Mouse (Mus musculus) hindbrain, embryonic 11.5 days (tissue): Measurements from ENCODE around the gene Tmod1. TPM values are rescaled to one million over a fixed set of nuclear protein-coding genes. Genes with fewer than 3 reads are reported as not detected.

Experiments
- ATAC-seq: fragments of 200-750 bp; cut with Nextera tagmentation; 2 replicates; pipeline ENCODE4 v1.8.0; 2017; ENCODE audit warnings: mild to moderate bottlenecking, moderate TSS enrichment, moderate library complexity; ENCODE audit not compliant: low FRiP score
- DNase-seq: peaks from one replicate; pipeline ENCODE4 v3.0.0-alpha.2; 2015; ENCODE audit warnings: low spot score
- H3K27ac ChIP-seq: fragments of 300-500 bp; sonication (generic); 2 replicates; pipeline ENCODE4 v1.5.1; 2014; ENCODE audit warnings: mild to moderate bottlenecking, low read depth, low read length
- H3K27me3 ChIP-seq: fragments of 300-500 bp; sonication (generic); 2 replicates; pipeline ENCODE4 v1.6.1; 2014; ENCODE audit warnings: mild to moderate bottlenecking, low read length, moderate library complexity, mixed read lengths; ENCODE audit not compliant: control insufficient read depth, insufficient read depth
- H3K36me3 ChIP-seq: fragments of 300-500 bp; sonication (generic); 2 replicates; pipeline ENCODE4 v1.6.1; 2014; ENCODE audit warnings: mild to moderate bottlenecking, low read length, moderate library complexity, mixed read lengths; ENCODE audit not compliant: control insufficient read depth, insufficient read depth
- H3K4me1 ChIP-seq: fragments of 300-500 bp; sonication (generic); replicated peaks from 2 replicates; pipeline ENCODE4 v1.6.1; 2014; ENCODE audit warnings: low read length, mixed read lengths; ENCODE audit not compliant: control insufficient read depth, insufficient read depth
- H3K4me2 ChIP-seq: fragments of 300-500 bp; sonication (generic); replicated peaks from 2 replicates; pipeline ENCODE4 v1.6.1; 2014; ENCODE audit warnings: mild to moderate bottlenecking, low read depth, low read length
- H3K4me3 ChIP-seq: fragments of 300-500 bp; sonication (generic); 2 replicates; pipeline ENCODE4 v1.5.1; 2014; ENCODE audit warnings: low read depth, low read length
- H3K9ac ChIP-seq: fragments of 300-500 bp; sonication (generic); 2 replicates; pipeline ENCODE4 v1.6.1; 2014; ENCODE audit warnings: low read depth, low read length
- H3K9me3 ChIP-seq: fragments of 300-500 bp; sonication (generic); 2 replicates; pipeline ENCODE4 v1.6.1; 2016; ENCODE audit warnings: low read length; ENCODE audit not compliant: control insufficient read depth
- WGBS: fragments of 180-500 bp; shearing (Covaris S2); extraction: QIAGEN DNeasy Blood & Tissue Kit; methylation state at CpG from one replicate; pipeline ENCODE4 v1.1.7; 2014; 5-methylcytosine and 5-hydroxymethylcytosine counted together
- polyA plus RNA-seq: library from polyadenylated mRNA; unstranded; fragments of >200 nt; fragmentation: Nextera tagmentation; extraction: Ambion mirVana; gene quantifications from 2 replicates; pipeline ENCODE4 v1.2.1, GENCODE M21; 2014

The Tmod1 gene
- polyA plus RNA-seq, 1 experiment from 2014 or later, result 3.6 TPM

GRCm38 (mm10) chr4:46064961-46065360, 26.2 kb downstream of the Tmod1 start:
- no peak overlapping the region for H3K4me3 ChIP-seq
- H3K9ac ChIP-seq, result no peak overlapping the region
- no peak overlapping the region for H3K4me2 ChIP-seq
- 0 out of 2 replicates have a peak, but pooled peaks cover 2% of the 10 kb centered on the region for H3K4me1 ChIP-seq
- no peak for ATAC-seq
- DNase-seq, result no peak
- H3K27me3 ChIP-seq, result no peaks in the 10 kb centered on the region
- no peaks in the 10 kb centered on the region for H3K36me3 ChIP-seq
- H3K27ac ChIP-seq, result no peak overlapping the region
- no peaks in the 10 kb centered on the region for H3K9me3 ChIP-seq
- 71% methylated on average over 3 of the region's 3 CpGs for WGBS

- ATAC-seq, result no peak
- Histone ChIP-seq H3K4me3 (no peak overlapping the region), H3K27ac (no peak overlapping the region), H3K9ac (no peak overlapping the region), H3K4me2 (no peak overlapping the region), H3K4me1 (0 out of 2 replicates have a peak, but pooled peaks cover 2% of the 10 kb centered on the region), H3K9me3 (no peaks in the 10 kb centered on the region), H3K36me3 (no peaks in the 10 kb centered on the region), H3K27me3 (no peaks in the 10 kb centered on the region)
- DNase-seq, result no peak
- WGBS, result 80% methylated on average over 8 of the region's 8 CpGs
Observed at GRCm38 (mm10) chr4:46065695-46066340, 27.1 kb downstream of the Tmod1 start.

GRCm38 (mm10) chr4:46068060-46068459, 29.3 kb downstream of the Tmod1 start:
- Histone ChIP-seq H3K27ac (no peak overlapping the region), H3K4me2 (no peak overlapping the region), H3K4me1 (0 out of 2 replicates have a peak, but pooled peaks cover 2% of the 10 kb centered on the region), H3K27me3 (no peaks in the 10 kb centered on the region), H3K9me3 (no peaks in the 10 kb centered on the region), H3K4me3 (no peak overlapping the region), H3K36me3 (no peaks in the 10 kb centered on the region), H3K9ac (no peak overlapping the region)
- WGBS, result 88% methylated on average over 3 of the region's 3 CpGs
- no peak for ATAC-seq
- no peak for DNase-seq

- 40% methylated on average over 1 of the region's 1 CpGs for WGBS
- ATAC-seq, result no peak
- H3K27ac ChIP-seq, result no peak overlapping the region
Observed at GRCm38 (mm10) chr4:46068573-46068972, 29.8 kb downstream of the Tmod1 start.

GRCm38 (mm10) chr4:46069851-46070482, 31.2 kb downstream of the Tmod1 start:
- no peak overlapping the region for H3K4me2 ChIP-seq
- 71% methylated on average over 6 of the region's 6 CpGs for WGBS
- no peaks in the 10 kb centered on the region for H3K4me1 ChIP-seq
- H3K9me3 ChIP-seq, result no peaks in the 10 kb centered on the region
- DNase-seq (no peak), ATAC-seq (no peak)
- H3K36me3 ChIP-seq, result no peaks in the 10 kb centered on the region
- H3K27me3 ChIP-seq, result no peaks in the 10 kb centered on the region
- H3K9ac ChIP-seq, result no peak overlapping the region
- no peak overlapping the region for H3K4me3 ChIP-seq
- H3K27ac ChIP-seq, result no peak overlapping the region

More at GRCm38 (mm10) chr4:46068573-46068972, 29.8 kb downstream of the Tmod1 start:
- no peak for DNase-seq
- H3K27me3 ChIP-seq, result no peaks in the 10 kb centered on the region
- no peak overlapping the region for H3K4me3 ChIP-seq
- H3K9ac ChIP-seq, result no peak overlapping the region
- H3K4me2 ChIP-seq, result no peak overlapping the region
- H3K36me3 ChIP-seq, result no peaks in the 10 kb centered on the region
- H3K4me1 ChIP-seq, result 0 out of 2 replicates have a peak, but pooled peaks cover 2% of the 10 kb centered on the region
- H3K9me3 ChIP-seq, result no peaks in the 10 kb centered on the region

- ATAC-seq, result no peak
- 90% methylated on average over 6 of the region's 6 CpGs for WGBS
- H3K4me1 ChIP-seq, result no peaks in the 10 kb centered on the region
Observed at GRCm38 (mm10) chr4:46072631-46073030, 33.9 kb downstream of the Tmod1 start.

GRCm38 (mm10) chr4:46073736-46074135, 35.0 kb downstream of the Tmod1 start:
- DNase-seq (no peak), ATAC-seq (no peak)
- Histone ChIP-seq H3K36me3 (no peaks in the 10 kb centered on the region), H3K27ac (no peak overlapping the region), H3K4me3 (no peak overlapping the region), H3K9ac (no peak overlapping the region), H3K9me3 (no peaks in the 10 kb centered on the region), H3K27me3 (no peaks in the 10 kb centered on the region), H3K4me2 (no peak overlapping the region), H3K4me1 (no peaks in the 10 kb centered on the region)
- 67% methylated on average over 4 of the region's 4 CpGs for WGBS

More at GRCm38 (mm10) chr4:46072631-46073030, 33.9 kb downstream of the Tmod1 start:
- DNase-seq, result no peak
- no peaks in the 10 kb centered on the region for H3K9me3 ChIP-seq
- H3K9ac ChIP-seq, result no peak overlapping the region
- H3K4me3 ChIP-seq, result no peak overlapping the region
- no peaks in the 10 kb centered on the region for H3K36me3 ChIP-seq
- no peak overlapping the region for H3K27ac ChIP-seq
- H3K4me2 ChIP-seq, result no peak overlapping the region
- no peaks in the 10 kb centered on the region for H3K27me3 ChIP-seq

- ATAC-seq (no peak), DNase-seq (no peak)
- Histone ChIP-seq H3K9ac (no peak overlapping the region), H3K9me3 (no peaks in the 10 kb centered on the region), H3K27me3 (no peaks in the 10 kb centered on the region), H3K4me2 (no peak overlapping the region), H3K36me3 (no peaks in the 10 kb centered on the region), H3K4me3 (no peak overlapping the region), H3K4me1 (no peaks in the 10 kb centered on the region), H3K27ac (no peak overlapping the region)
- 88% methylated on average over 3 of the region's 3 CpGs for WGBS
Observed at GRCm38 (mm10) chr4:46075664-46076063, 36.9 kb downstream of the Tmod1 start.

- Histone ChIP-seq H3K36me3 (no peaks in the 10 kb centered on the region), H3K4me2 (no peak overlapping the region), H3K9me3 (no peaks in the 10 kb centered on the region), H3K4me1 (no peaks in the 10 kb centered on the region), H3K27me3 (no peaks in the 10 kb centered on the region), H3K9ac (no peak overlapping the region), H3K27ac (no peak overlapping the region), H3K4me3 (no peak overlapping the region)
- WGBS, result 82% methylated on average over 2 of the region's 2 CpGs
- DNase-seq (no peak), ATAC-seq (no peak)
Observed at GRCm38 (mm10) chr4:46076892-46077291, 38.2 kb downstream of the Tmod1 start.
